Mouse (Mus musculus): ENCODE measurements around the gene Cd8b1. TPM values are rescaled to one million over a fixed set of nuclear protein-coding genes. Genes with fewer than 3 reads are reported as not detected.
A peak's percentile ranks its signal among the peaks of the same experiment; 100 is the strongest.
"Not testable (repeated sequence)": the region's sequence is repeated elsewhere in the genome, so short reads cannot be mapped to it uniquely, and the experiment has no call there.

Gene Cd8b1
- total RNA-seq (2021) = not detected
- long read RNA-seq, experiment 1 = 0 reads
- long read RNA-seq, experiment 2 = 0 reads

GRCm38 (mm10) chr6:71322491-71322921, at the start of gene Cd8b1:
Cd8b1 (plus strand) TSS chr6:71322788.
- Histone ChIP-seq H3K4me3 (no peak within 1 kb of the TSS), H3K27ac (no peak within 1 kb of the TSS)
- DNase-seq (ENCODE audit: low spot score in 2 of 2) = no peak
- TF ChIP-seq CTCF (conservative IDR thresholded peaks at IDR 0.05) = no peak

DNA sequence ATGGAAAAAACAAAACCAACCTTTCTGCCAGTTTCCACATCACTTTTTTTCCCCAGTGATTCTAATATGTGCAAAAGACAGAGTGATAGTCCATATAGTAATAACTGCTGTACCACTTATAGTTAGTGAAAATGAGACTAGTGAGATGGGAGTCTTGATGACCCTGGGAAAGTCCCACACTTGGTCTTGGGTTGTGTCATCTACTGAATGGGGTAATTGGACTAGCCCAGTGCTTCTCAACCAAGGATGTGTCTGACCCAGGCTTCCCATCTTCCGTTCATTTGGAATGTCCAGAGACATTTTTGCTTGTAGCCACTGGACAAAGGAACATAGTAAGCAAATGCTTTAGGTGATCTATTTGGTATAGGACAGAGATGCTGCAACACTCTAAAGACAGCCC, 48.9 kb upstream of the Cd8b1 start:
- no peak overlapping the region for H3K27ac ChIP-seq
- TF ChIP-seq CTCF (conservative IDR thresholded peaks at IDR 0.05) = no peak
- DNase-seq (ENCODE audit: low spot score in 2 of 2) = no peak
- H3K4me3 ChIP-seq = no peak overlapping the region

GRCm38 (mm10) chr6:71274621-71275020, 48.0 kb upstream of the Cd8b1 start:
- Histone ChIP-seq H3K4me3 (no peak overlapping the region), H3K27ac (no peak overlapping the region)
- no peak for DNase-seq (ENCODE audit: low spot score in 2 of 2)
- TF ChIP-seq CTCF (conservative IDR thresholded peaks at IDR 0.05) = no peak

DNA sequence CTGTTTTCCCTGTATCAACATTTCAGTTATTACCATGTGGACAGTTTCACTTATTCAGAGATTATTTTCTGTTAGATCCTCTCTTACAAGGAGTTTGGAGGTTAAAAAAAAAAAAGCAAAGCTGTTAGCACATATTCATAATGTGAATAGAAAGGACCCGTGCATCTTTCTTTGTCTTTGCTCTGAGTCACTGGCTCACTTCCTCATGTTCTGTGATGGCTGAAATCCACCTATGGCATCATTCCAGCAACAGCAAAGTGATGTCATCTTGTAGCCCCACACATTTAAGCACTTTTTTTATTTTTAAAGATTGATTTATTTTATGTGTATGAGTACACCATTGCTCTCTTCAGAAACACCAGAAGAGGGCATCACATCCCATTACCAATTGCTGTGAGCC, 43.2 kb upstream of the Cd8b1 start:
- no peak overlapping the region for H3K4me3 ChIP-seq
- 0 out of 2 replicates have a peak, but pooled peaks have one; percentile 29 for TF ChIP-seq CTCF (conservative IDR thresholded peaks at IDR 0.05)
- no peak for DNase-seq (ENCODE audit: low spot score in 2 of 2)
- no peak overlapping the region for H3K27ac ChIP-seq

GRCm38 (mm10) chr6:71293509-71293908, 29.1 kb upstream of the Cd8b1 start:
- H3K4me3 ChIP-seq = no peak overlapping the region
- no peak for DNase-seq (ENCODE audit: low spot score in 2 of 2)
- no peak overlapping the region for H3K27ac ChIP-seq
- no peak for TF ChIP-seq CTCF (conservative IDR thresholded peaks at IDR 0.05)

DNA sequence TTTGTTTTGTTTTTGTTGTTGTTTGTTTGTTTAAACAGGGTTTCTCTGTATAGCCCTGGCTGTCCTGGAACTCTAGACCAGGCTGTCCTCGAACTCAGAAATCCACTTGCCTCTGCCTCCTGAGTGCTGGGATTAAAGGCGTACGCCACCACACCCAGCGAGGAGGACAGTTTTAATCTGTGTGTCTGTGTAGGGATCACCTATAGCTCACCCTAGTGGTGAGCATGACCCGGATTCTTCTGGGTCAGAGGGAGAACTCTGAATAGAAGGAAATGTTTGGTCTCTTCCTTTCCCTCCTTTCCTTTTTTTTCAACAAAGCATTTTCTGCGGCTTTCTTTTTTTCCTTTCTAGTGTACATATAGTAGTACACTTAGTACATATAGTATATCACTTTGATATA, 27.3 kb upstream of the Cd8b1 start:
- DNase-seq (ENCODE audit: low spot score in 2 of 2) = no peak
- H3K4me3 ChIP-seq = no peak overlapping the region
- 0 out of 2 replicates have a peak, but pooled peaks have one; percentile 6 for TF ChIP-seq CTCF (conservative IDR thresholded peaks at IDR 0.05)
- H3K27ac ChIP-seq = no peak overlapping the region

- no peak for DNase-seq (ENCODE audit: low spot score in 2 of 2)
- Histone ChIP-seq H3K27ac (no peak overlapping the region), H3K4me3 (no peak overlapping the region)
- TF ChIP-seq CTCF (conservative IDR thresholded peaks at IDR 0.05) = no peak
These were observed 24.5 kb upstream of the Cd8b1 start for GRCm38 (mm10) chr6:71298051-71298450.

GRCm38 (mm10) chr6:71298751-71299150, 23.8 kb upstream of the Cd8b1 start:
- H3K27ac ChIP-seq = no peak overlapping the region
- DNase-seq (ENCODE audit: low spot score in 2 of 2) = no peak
- H3K4me3 ChIP-seq = no peak overlapping the region
- peak; percentile 73 for TF ChIP-seq CTCF (conservative IDR thresholded peaks at IDR 0.05)

DNA sequence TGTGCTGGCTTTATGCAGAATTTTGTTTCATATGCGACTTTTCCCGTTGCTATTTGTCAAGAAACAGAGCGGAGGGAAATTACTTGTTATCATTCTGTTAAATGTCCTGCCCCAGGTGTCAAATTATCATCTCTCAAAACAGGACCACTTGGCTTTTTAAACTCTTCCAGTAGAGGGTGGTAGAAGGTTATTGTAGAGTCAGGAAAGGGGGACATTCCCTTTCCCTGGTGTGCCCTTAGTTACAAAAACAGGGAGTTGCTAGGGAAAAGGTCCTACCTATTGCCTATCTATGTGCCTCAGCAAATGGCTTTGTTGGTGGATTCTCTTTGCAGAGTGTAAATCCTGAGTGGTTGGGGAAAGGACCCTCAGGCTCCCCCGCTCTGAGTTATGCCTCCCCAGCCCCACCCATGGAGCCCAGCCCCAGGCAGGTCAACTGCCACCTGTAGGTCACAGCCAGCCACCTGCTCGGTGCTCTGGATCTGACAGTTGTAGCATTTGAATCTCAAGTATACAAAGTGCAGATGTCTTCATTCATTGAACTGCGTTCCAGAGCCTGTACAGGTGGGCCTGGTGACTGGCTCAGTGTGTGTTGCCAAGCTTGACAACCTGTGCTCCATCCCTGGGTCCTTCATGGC, 20.4 kb upstream of the Cd8b1 start:
- DNase-seq (ENCODE audit: low spot score in 2 of 2) = no peak

GRCm38 (mm10) chr6:71307486-71307885, 15.1 kb upstream of the Cd8b1 start:
- no peak for TF ChIP-seq CTCF (conservative IDR thresholded peaks at IDR 0.05)
- DNase-seq (ENCODE audit: low spot score in 2 of 2) = no peak

More for the DNA sequence above, 20.4 kb upstream of the Cd8b1 start:
- Histone ChIP-seq H3K27ac (no peak overlapping the region), H3K4me3 (no peak overlapping the region)
- TF ChIP-seq CTCF (conservative IDR thresholded peaks at IDR 0.05) = peak; percentile 68

DNA sequence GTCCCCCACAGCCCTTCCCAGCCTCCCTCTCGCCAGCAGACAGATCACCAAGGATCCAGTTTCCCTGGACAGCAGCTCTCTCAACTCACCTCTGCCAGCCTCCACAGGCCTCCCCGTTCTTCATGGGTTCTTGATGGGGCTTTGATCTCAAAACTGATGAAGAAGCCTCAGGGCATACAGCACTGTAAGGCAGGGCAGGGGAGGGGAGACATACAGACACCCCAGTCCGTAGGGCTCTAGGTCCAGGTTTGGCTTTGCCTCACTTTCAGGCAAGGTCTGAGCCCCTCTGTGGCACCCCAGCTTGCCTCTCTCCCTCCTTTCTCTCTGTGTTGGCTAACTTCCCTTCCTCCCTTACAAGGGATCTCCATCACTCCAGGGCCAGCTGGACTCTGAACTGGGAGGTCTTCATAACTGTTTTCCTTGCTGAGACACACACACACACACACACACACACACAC, 733 bp upstream of the Cd8b1 start, which contains the start of gene Smyd1:
TSS of gene Smyd1 (minus strand) at position 408 of the 458 bp plus-strand sequence.
- DNase-seq (ENCODE audit: low spot score in 2 of 2) = no peak
- Histone ChIP-seq H3K4me3 (no peak within 1 kb of the TSS), H3K27ac (no peak within 1 kb of the TSS)
- no peak for TF ChIP-seq CTCF (conservative IDR thresholded peaks at IDR 0.05)

More at GRCm38 (mm10) chr6:71307486-71307885, 15.1 kb upstream of the Cd8b1 start:
- Histone ChIP-seq H3K4me3 (no peak overlapping the region), H3K27ac (no peak overlapping the region)

- no peak for TF ChIP-seq CTCF (conservative IDR thresholded peaks at IDR 0.05)
- H3K27ac ChIP-seq = no peak overlapping the region
- no peak for DNase-seq (ENCODE audit: low spot score in 2 of 2)
These were observed 2.2 kb downstream of the Cd8b1 start for GRCm38 (mm10) chr6:71324816-71325215.

GRCm38 (mm10) chr6:71329881-71330280, 7.3 kb downstream of the Cd8b1 start:
- DNase-seq (ENCODE audit: low spot score in 2 of 2) = no peak
- no peak overlapping the region for H3K4me3 ChIP-seq
- TF ChIP-seq CTCF (conservative IDR thresholded peaks at IDR 0.05) = no peak
- no peak overlapping the region for H3K27ac ChIP-seq

More at GRCm38 (mm10) chr6:71324816-71325215, 2.2 kb downstream of the Cd8b1 start:
- no peak overlapping the region for H3K4me3 ChIP-seq

GRCm38 (mm10) chr6:71330486-71330885, 7.9 kb downstream of the Cd8b1 start:
- Histone ChIP-seq H3K27ac (no peak overlapping the region), H3K4me3 (no peak overlapping the region)
- no peak for DNase-seq (ENCODE audit: low spot score in 2 of 2)
- TF ChIP-seq CTCF (conservative IDR thresholded peaks at IDR 0.05) = no peak

DNA sequence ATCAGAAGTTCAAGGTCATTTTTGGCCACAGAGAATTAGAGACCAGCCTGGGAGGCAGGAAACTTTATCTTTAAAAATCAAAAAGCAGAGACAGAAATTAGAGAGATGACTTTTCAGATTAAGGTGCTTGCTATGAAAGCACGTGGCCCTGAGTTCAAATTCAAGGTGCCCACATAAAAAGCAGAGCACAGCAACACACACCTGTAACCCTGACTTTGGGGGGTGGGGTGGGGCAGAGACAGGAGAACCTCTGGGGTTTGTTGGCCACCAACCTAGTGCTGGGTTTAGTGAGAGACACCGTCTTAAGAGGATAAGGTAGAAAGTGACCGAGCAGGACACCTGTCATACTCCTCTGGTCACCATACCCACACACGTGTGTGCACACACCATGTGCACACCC, 8.9 kb downstream of the Cd8b1 start:
- not testable (repeated sequence) for H3K4me3 ChIP-seq; H3K27ac ChIP-seq; DNase-seq (ENCODE audit: low spot score in 2 of 2)
